8 mouse cellular contexts compared by ENCODE assay signal in the genomic region with DNA sequence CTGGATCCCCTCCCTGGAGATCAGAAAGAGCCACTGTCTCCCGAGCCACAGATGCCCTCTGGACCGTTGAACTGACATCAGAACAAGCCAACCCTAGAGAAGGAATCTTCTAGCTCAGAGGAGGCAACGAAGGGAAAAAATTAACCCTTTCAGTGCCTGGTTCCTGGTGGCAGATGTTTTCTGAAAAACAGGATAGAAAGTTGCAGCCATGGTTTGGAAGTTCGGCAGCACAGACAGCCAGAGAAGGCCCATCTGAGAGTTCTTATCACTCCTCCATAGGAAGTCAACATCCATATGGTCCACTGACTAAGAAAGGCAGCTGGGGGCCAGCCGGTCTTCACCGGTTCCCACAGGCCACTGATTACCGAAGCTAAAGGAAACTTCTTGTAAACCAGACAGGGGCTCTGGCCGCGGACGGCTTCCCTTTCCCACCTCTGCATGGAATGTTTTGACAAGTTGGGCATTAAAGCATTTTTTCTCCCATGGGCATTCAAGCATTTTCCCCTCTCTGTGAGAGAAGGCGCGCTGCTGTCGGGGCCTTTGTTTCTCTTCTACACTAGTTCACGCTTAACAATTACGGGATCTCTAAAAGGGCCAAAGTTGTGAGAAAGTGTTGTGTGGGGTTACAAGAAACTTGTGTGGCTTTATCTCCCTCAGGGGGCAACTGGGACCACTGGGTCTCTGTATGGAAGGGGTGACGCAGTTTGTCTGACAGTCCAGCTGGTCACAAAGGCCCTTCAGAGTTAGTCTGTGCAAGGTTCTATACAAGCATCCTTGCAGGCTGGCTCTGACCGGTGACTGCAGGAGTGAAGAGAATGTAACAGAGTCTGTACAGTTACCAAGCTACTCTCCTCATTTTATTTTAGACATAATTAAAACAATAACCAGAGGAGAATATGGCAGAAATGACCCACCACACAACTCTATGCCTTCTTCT. TPM values are rescaled to one million over a fixed set of nuclear protein-coding genes. Genes with fewer than 3 reads are reported as not detected.
DNase-seq lines count a peak whose midpoint lies in the region; ATAC-seq lines count a peak whose summit lies in the region.

No protein-coding gene starts in this region.

- H3K4me1 ChIP-seq in hindbrain, embryonic 10.5 days (replicated peaks) = peaks cover 74% of the 10 kb centered on the region
- H3K4me1 ChIP-seq in hindbrain, embryonic 14.5 days (replicated peaks; ENCODE audit: control insufficient read depth, insufficient read depth, low read length) = peaks cover 14% of the 10 kb centered on the region
- H3K4me1 ChIP-seq in heart, embryonic 16.5 days (ENCODE audit: control insufficient read depth, insufficient read depth, low read length) = peaks cover 54% of the 10 kb centered on the region

- WGBS in hindbrain, embryonic 10.5 days = 4% methylated on average over 17 of the region's 17 CpGs
- WGBS in hindbrain, embryonic 14.5 days = 5% methylated on average over 17 of the region's 17 CpGs
- WGBS in heart, embryonic 16.5 days = 36% methylated on average over 17 of the region's 17 CpGs

- no peak overlapping the region for H3K4me2 ChIP-seq in hindbrain, embryonic 14.5 days (replicated peaks)
- no peak overlapping the region for H3K4me2 ChIP-seq in heart, embryonic 16.5 days (ENCODE audit: low read depth, low read length)

- peak overlapping the region; percentile 20 for H3K4me3 ChIP-seq in hindbrain, embryonic 10.5 days
- H3K4me3 ChIP-seq in hindbrain, embryonic 14.5 days (replicated peaks; ENCODE audit: low read length) = no peak overlapping the region
- H3K4me3 ChIP-seq in heart, embryonic 16.5 days (ENCODE audit: low read length) = no peak overlapping the region

- peak overlapping the region; percentile 89 for H3K27ac ChIP-seq in hindbrain, embryonic 10.5 days
- no peak overlapping the region; the same call in 1 of the 2 replicates for H3K27ac ChIP-seq in hindbrain, embryonic 14.5 days
- peak overlapping the region; percentile 40 for H3K27ac ChIP-seq in heart, embryonic 16.5 days (ENCODE audit: low read length)

- intact Hi-C loops in left cerebral cortex, postnatal 4 days (cut with DNase I) = no loop called here

- no peak overlapping the region for H3K9ac ChIP-seq in hindbrain, embryonic 14.5 days
- 0 out of 2 replicates have a peak overlapping the region, but pooled peaks have one; percentile 2 for H3K9ac ChIP-seq in heart, embryonic 16.5 days (ENCODE audit: low read length)

- H3K27me3 ChIP-seq in hindbrain, embryonic 10.5 days (ENCODE audit: insufficient read depth, poor library complexity, severe bottlenecking) = no peaks in the 10 kb centered on the region
- H3K27me3 ChIP-seq in hindbrain, embryonic 14.5 days (ENCODE audit: control insufficient read depth, insufficient read depth, low read length) = no peaks in the 10 kb centered on the region
- no peaks in the 10 kb centered on the region for H3K27me3 ChIP-seq in heart, embryonic 16.5 days (ENCODE audit: control insufficient read depth, insufficient read depth, low read length)

- DNase-seq in hindbrain, embryonic 10.5 days (ENCODE audit: low spot score) = peak; percentile 80
- no peak for DNase-seq in hindbrain, embryonic 14.5 days (ENCODE audit: low spot score)
- DNase-seq in kidney, postnatal 25 days = peak; percentile 49 to 73
- peak; percentile 82 for DNase-seq in retina, postnatal 1 day
- no peak for DNase-seq in left cerebral cortex, postnatal 4 days
- no peak for DNase-seq in cerebellum, postnatal 36 days
- no peak for DNase-seq in cerebellum, adult 11-12 months

- H3K36me3 ChIP-seq in hindbrain, embryonic 10.5 days = no peaks in the 10 kb centered on the region
- H3K36me3 ChIP-seq in hindbrain, embryonic 14.5 days (replicated peaks; ENCODE audit: control insufficient read depth, insufficient read depth) = no peaks in the 10 kb centered on the region
- H3K36me3 ChIP-seq in heart, embryonic 16.5 days (ENCODE audit: control insufficient read depth, insufficient read depth) = no peaks in the 10 kb centered on the region

- H3K9me3 ChIP-seq in hindbrain, embryonic 10.5 days = no peaks in the 10 kb centered on the region
- H3K9me3 ChIP-seq in hindbrain, embryonic 14.5 days (ENCODE audit: control insufficient read depth, low read length) = no peaks in the 10 kb centered on the region
- H3K9me3 ChIP-seq in heart, embryonic 16.5 days (replicated peaks; ENCODE audit: control insufficient read depth, low read length) = no peaks in the 10 kb centered on the region

- no peak for ATAC-seq in hindbrain, embryonic 14.5 days (ENCODE audit: low FRiP score)
- ATAC-seq in heart, embryonic 16.5 days (replicated peaks; ENCODE audit: extremely low read depth, insufficient read depth, low FRiP score) = 0 out of 2 replicates have a peak, but pooled peaks have one; percentile 28

RNA-seq across cellular contexts. Expression of a gene that starts 49.9 kb away (rescaled TPM):
- 122 and 123 TPM in 2 replicates for polyA plus RNA-seq in hindbrain, embryonic 10.5 days (2016; fragmentation: Nextera tagmentation; extraction: Ambion mirVana)
- polyA plus RNA-seq in hindbrain, embryonic 14.5 days (2014; fragmentation: Nextera tagmentation; extraction: Ambion mirVana) = 121 and 135 TPM in 2 replicates
- polyA plus RNA-seq in heart, embryonic 16.5 days (2015; fragmentation: Nextera tagmentation; extraction: Ambion mirVana) = 213 and 274 TPM in 2 replicates
- total RNA-seq in left cerebral cortex, postnatal 4 days (2021) = 100 to 1,000 TPM; 142 TPM

RNA-seq across cellular contexts. Expression of a gene that starts 49.9 kb away (rescaled TPM):
- 51.1 and 52.9 TPM in 2 replicates for polyA plus RNA-seq in hindbrain, embryonic 10.5 days (2016; fragmentation: Nextera tagmentation; extraction: Ambion mirVana)
- 41.6 and 46.4 TPM in 2 replicates for polyA plus RNA-seq in hindbrain, embryonic 14.5 days (2014; fragmentation: Nextera tagmentation; extraction: Ambion mirVana)
- polyA plus RNA-seq in heart, embryonic 16.5 days (2015; fragmentation: Nextera tagmentation; extraction: Ambion mirVana) = 80.1 and 105 TPM in 2 replicates
- 10 to 100 TPM; 97.2 to 98.2 TPM for total RNA-seq in left cerebral cortex, postnatal 4 days (2021)

Comparison
In these comparisons a context has a peak if more than half of its experiments do, and no peak if none do; other contexts are left out.
1. DNase-seq: peak in hindbrain, embryonic 10.5 days (single experiment), kidney, postnatal 25 days (2 of 2) and retina, postnatal 1 day (single experiment); none in hindbrain, embryonic 14.5 days (single experiment), left cerebral cortex, postnatal 4 days (single experiment), cerebellum, postnatal 36 days (0 of 2) and cerebellum, adult 11-12 months (single experiment).